Mouse (Mus musculus) hindlimb bud, embryonic 11.5 days (tissue): ENCODE data around the gene Timm13.
A peak's percentile ranks its signal among the peaks of the same experiment; 100 is the strongest.

Experiments
- DNase-seq: peaks from one replicate; pipeline ENCODE4 v3.0.0-alpha.2; 2012; ENCODE audit warnings: low read depth, low spot score; ENCODE audit errors: extremely low spot score

Timm13 gene

DNA sequence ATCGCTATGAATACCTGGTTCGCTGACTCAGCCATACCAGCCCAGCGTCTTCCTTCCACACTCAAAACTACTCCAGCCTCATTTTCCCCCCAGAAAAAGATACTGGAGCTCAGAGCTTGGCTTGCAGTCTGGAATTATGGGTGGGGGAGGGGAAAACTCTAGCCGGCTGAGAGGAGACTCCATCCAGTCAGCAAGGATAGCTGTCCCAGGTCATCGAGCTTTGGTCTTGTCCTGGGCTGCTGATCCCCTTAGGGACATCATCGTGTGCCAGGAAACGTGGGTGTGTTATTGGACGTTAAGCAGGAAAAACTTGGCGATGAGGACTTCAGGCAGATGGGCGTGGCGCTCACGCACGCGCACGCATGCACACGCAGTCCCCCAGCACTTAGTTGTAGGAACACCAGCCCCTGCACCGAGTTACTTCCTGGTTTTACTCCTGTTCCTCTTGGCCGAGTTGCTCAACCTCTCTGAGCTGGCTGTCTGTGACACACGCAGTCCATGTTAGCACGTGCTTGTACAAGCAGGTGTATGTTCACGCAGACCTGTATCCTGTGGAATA lies 32.7 kb upstream of the Timm13 start:
- DNase-seq = no peak

- no peak for DNase-seq
Measured at GRCm38 (mm10) chr10:80932700-80933420, 32.1 kb upstream of the Timm13 start.

GRCm38 (mm10) chr10:80932206-80932605 lies 31.4 kb upstream of the Timm13 start:
- DNase-seq = no peak

GRCm38 (mm10) chr10:80931695-80932094 lies 30.9 kb upstream of the Timm13 start:
- DNase-seq = no peak

- no peak for DNase-seq
Measured at GRCm38 (mm10) chr10:80931153-80931671, 30.4 kb upstream of the Timm13 start.

DNA sequence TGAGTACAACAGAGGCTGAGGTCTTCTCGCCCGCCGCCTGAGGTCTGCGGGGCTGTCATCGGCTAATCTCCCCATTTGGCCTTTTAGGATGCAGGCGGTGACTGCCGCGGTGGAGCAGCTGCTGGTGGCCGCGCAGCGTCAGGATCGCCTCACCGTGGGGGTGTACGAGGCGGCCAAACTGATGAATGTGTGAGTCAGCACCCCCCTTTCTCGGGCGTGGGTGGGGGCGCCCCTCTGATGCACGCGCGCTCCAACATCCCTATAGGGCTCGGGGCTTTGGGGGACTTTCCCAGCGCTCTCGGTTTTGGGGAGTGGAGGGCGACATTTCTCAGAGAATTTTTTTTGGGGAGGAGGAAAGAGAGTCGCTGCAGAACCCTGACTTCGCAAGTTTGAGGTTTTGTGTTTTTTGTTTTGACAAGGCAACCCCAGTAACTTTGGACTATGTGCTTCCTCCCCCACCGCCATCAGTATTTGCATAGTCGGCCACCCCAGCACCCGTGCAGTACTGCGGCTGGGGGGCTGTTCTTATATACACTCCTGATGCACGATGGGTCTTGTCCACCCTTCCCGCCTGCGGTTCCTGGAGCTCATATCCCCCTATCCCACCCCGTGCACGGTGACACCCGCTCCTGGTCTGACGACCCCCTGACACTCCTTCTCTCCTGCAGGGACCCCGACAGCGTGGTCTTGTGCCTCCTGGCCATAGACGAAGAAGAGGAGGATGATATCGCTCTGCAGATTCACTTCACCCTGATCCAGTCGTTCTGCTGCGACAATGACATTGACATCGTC lies 29.8 kb upstream of the Timm13 start:
- no peak for DNase-seq

GRCm38 (mm10) chr10:80929299-80930226 lies 28.8 kb upstream of the Timm13 start, which contains the start of gene Gadd45b:
Gadd45b (plus strand) TSS chr10:80930073.
- peak; percentile 96 for DNase-seq

GRCm38 (mm10) chr10:80928586-80929298 lies 28.0 kb upstream of the Timm13 start:
- no peak for DNase-seq

GRCm38 (mm10) chr10:80925472-80925871 lies 24.7 kb upstream of the Timm13 start:
- no peak for DNase-seq

GRCm38 (mm10) chr10:80921923-80922322 lies 21.2 kb upstream of the Timm13 start:
- no peak for DNase-seq

- DNase-seq = no peak
Measured at GRCm38 (mm10) chr10:80917779-80918434, 17.1 kb upstream of the Timm13 start, which contains the start of gene Lmnb2. Lmnb2 (minus strand) TSS chr10:80918245.

GRCm38 (mm10) chr10:80917336-80917778 lies 16.6 kb upstream of the Timm13 start:
- no peak for DNase-seq

DNA sequence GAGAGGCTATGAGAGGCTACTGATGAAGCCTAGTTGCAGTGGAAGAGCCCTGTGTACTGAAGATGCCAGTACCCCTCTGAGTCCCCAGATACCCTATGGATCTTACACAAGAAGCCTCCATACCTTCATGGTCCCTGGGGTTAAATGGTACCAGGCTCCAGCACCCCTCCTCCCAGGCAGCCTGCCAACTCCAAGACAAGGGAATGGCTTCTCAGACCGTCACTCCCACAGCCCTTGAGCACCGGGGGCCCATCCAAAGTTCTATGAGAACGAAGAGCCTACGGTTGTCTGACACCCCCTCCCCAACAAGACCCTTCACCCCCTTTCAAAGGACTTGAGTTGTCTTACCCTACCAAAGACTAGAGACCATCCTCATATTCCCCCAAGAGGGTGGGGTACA lies 15.0 kb upstream of the Timm13 start:
- DNase-seq = no peak

DNA sequence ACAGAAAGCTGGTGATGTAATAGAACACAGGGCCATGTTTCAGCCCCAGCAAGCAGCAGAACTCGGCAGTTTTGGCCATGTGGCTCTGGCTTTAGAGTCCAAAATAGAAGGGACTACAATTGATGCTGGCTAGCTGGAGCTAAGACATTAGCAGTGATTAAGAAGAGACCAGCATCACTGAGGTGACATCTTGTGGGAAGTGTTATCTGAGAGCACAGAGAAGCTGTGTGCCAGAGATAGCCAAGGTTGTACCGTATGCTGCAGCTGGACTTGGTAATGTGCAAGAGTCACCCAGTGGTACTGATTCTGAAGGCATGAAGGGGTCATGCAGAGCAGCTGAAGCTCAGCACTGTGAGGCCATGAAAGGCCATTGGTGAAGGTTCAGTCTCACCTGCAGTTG lies 14.5 kb upstream of the Timm13 start:
- DNase-seq = no peak

GRCm38 (mm10) chr10:80914253-80914656 lies 13.5 kb upstream of the Timm13 start:
- no peak for DNase-seq

GRCm38 (mm10) chr10:80913364-80914011 lies 12.7 kb upstream of the Timm13 start:
- no peak for DNase-seq

DNA sequence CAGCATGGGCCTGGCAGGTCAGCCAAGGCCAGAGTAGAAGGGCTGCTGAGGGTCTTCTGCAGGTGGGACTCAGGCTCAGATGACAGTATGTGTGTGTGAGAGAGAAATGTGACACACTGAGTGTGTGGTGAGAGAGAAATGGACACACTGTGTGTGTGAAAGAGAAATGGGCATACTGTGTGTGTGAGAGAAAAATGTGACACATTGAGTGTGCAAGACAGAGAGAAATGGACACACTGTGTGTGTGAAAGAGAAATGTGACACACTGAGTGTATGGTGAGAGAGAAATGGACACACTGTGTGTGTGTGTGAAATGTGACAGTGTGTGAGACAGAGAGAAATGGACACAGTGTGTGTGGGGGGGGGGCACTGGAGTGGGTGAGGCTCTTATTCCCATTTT lies 11.1 kb upstream of the Timm13 start:
- no peak for DNase-seq

DNA sequence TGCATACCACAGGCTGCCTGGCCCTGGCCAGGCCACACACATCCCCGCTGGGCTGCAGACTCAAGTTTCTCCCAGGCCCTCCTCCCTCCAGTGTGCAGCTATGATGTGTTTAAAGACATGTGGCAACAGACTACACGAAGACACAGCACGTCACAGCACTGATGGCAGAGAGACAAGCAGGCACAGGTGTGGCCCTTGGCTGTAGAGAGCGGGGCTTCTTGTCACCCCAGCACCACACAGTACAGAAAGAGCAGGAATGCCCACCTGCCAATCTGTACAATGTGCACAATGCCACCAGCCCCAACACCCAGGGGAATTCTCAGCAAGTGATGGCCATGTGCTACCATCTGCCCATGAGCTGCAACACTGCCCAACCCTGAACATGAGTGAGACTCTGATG lies 10.6 kb upstream of the Timm13 start:
- DNase-seq = no peak
